Mouse (Mus musculus): ENCODE data around the gene Tspan12. TPM values are rescaled to one million over a fixed set of nuclear protein-coding genes. Genes with fewer than 3 reads are reported as not detected.

Gene Tspan12
- total and polyA plus RNA-seq, 3 experiments = 0.10 to 1.9 TPM; not detected in 1

- H3K9me3 ChIP-seq (replicated peaks) = no peaks in the 10 kb centered on the region
- H3K4me1 ChIP-seq (ENCODE audit: insufficient read depth, low read depth, low read length) = no peaks in the 10 kb centered on the region
- H3K36me3 ChIP-seq (replicated peaks) = no peaks in the 10 kb centered on the region
- TF ChIP-seq CTCF (IDR thresholded peaks at IDR 0.05; ENCODE audit: low read depth, low read length) = no peak
- TF ChIP-seq GATA1 (IDR thresholded peaks at IDR 0.05; ENCODE audit: borderline replicate concordance, low read length) = no peak
- no peak for TF ChIP-seq POLR2AphosphoS5 (IDR thresholded peaks at IDR 0.05; ENCODE audit: insufficient replicate concordance, low read depth, low read length)
- no peak for TF ChIP-seq TAL1 (conservative IDR thresholded peaks at IDR 0.05; ENCODE audit: low read depth, low read length)
- no peak for TF ChIP-seq GATA2 (IDR thresholded peaks at IDR 0.05; ENCODE audit: borderline replicate concordance, low read depth, low read length)
- no peak for ATAC-seq (ENCODE audit: extremely low read depth, insufficient number of reproducible peaks, low FRiP score, poor library complexity, severe bottlenecking)
- no peak for DNase-seq (ENCODE audit: low spot score)
- H3K4me3 ChIP-seq (ENCODE audit: low read depth, low read length) = no peak overlapping the region
- peaks cover 10% of the 10 kb centered on the region for H3K27me3 ChIP-seq (ENCODE audit: insufficient read depth, low read length)
These were observed 47.2 kb downstream of the Tspan12 start for GRCm38 (mm10) chr6:21805013-21805570.

- DNase-seq (ENCODE audit: low spot score) = no peak
- ATAC-seq (ENCODE audit: extremely low read depth, insufficient number of reproducible peaks, low FRiP score, poor library complexity, severe bottlenecking) = no peak
- no peaks in the 10 kb centered on the region for H3K36me3 ChIP-seq (replicated peaks)
- TF ChIP-seq GATA2 (IDR thresholded peaks at IDR 0.05; ENCODE audit: borderline replicate concordance, low read depth, low read length) (no peak), POLR2AphosphoS5 (IDR thresholded peaks at IDR 0.05; ENCODE audit: insufficient replicate concordance, low read depth, low read length) (no peak), CTCF (IDR thresholded peaks at IDR 0.05; ENCODE audit: low read depth, low read length) (no peak), GATA1 (IDR thresholded peaks at IDR 0.05; ENCODE audit: borderline replicate concordance, low read length) (no peak), TAL1 (conservative IDR thresholded peaks at IDR 0.05; ENCODE audit: low read depth, low read length) (no peak)
- no peak overlapping the region for H3K4me3 ChIP-seq (ENCODE audit: low read depth, low read length)
- H3K9me3 ChIP-seq (replicated peaks) = no peaks in the 10 kb centered on the region
- no peaks in the 10 kb centered on the region for H3K4me1 ChIP-seq (ENCODE audit: insufficient read depth, low read depth, low read length)
- peaks cover 10% of the 10 kb centered on the region for H3K27me3 ChIP-seq (ENCODE audit: insufficient read depth, low read length)
These were observed 48.6 kb downstream of the Tspan12 start for GRCm38 (mm10) chr6:21803483-21804340.

GRCm38 (mm10) chr6:21798581-21798980 lies 53.7 kb downstream of the Tspan12 start:
- H3K4me3 ChIP-seq (ENCODE audit: low read depth, low read length) = no peak overlapping the region
- H3K36me3 ChIP-seq (replicated peaks) = no peaks in the 10 kb centered on the region
- H3K4me1 ChIP-seq (ENCODE audit: insufficient read depth, low read depth, low read length) = peaks cover 7% of the 10 kb centered on the region
- H3K27me3 ChIP-seq (ENCODE audit: insufficient read depth, low read length) = no peaks in the 10 kb centered on the region
- no peaks in the 10 kb centered on the region for H3K9me3 ChIP-seq (replicated peaks)
- no peak for TF ChIP-seq GATA2 (IDR thresholded peaks at IDR 0.05; ENCODE audit: borderline replicate concordance, low read depth, low read length)
- no peak for TF ChIP-seq POLR2AphosphoS5 (IDR thresholded peaks at IDR 0.05; ENCODE audit: insufficient replicate concordance, low read depth, low read length)
- no peak for TF ChIP-seq GATA1 (IDR thresholded peaks at IDR 0.05; ENCODE audit: borderline replicate concordance, low read length)
- no peak for TF ChIP-seq CTCF (IDR thresholded peaks at IDR 0.05; ENCODE audit: low read depth, low read length)
- TF ChIP-seq TAL1 (conservative IDR thresholded peaks at IDR 0.05; ENCODE audit: low read depth, low read length) = no peak
- DNase-seq (ENCODE audit: low spot score) (no peak), ATAC-seq (ENCODE audit: extremely low read depth, insufficient number of reproducible peaks, low FRiP score, poor library complexity, severe bottlenecking) (no peak)

- Histone ChIP-seq H3K4me1 (ENCODE audit: insufficient read depth, low read depth, low read length) (peaks cover 9% of the 10 kb centered on the region), H3K27me3 (ENCODE audit: insufficient read depth, low read length) (no peaks in the 10 kb centered on the region), H3K36me3 (replicated peaks) (no peaks in the 10 kb centered on the region), H3K9me3 (replicated peaks) (no peaks in the 10 kb centered on the region), H3K4me3 (ENCODE audit: low read depth, low read length) (no peak overlapping the region)
- no peak for ATAC-seq (ENCODE audit: extremely low read depth, insufficient number of reproducible peaks, low FRiP score, poor library complexity, severe bottlenecking)
- TF ChIP-seq GATA1 (IDR thresholded peaks at IDR 0.05; ENCODE audit: borderline replicate concordance, low read length) (no peak), GATA2 (IDR thresholded peaks at IDR 0.05; ENCODE audit: borderline replicate concordance, low read depth, low read length) (no peak), CTCF (IDR thresholded peaks at IDR 0.05; ENCODE audit: low read depth, low read length) (no peak), TAL1 (conservative IDR thresholded peaks at IDR 0.05; ENCODE audit: low read depth, low read length) (no peak), POLR2AphosphoS5 (IDR thresholded peaks at IDR 0.05; ENCODE audit: insufficient replicate concordance, low read depth, low read length) (no peak)
- DNase-seq (ENCODE audit: low spot score) = no peak
These were observed 55.2 kb downstream of the Tspan12 start for GRCm38 (mm10) chr6:21797087-21797486.

- Histone ChIP-seq H3K27me3 (ENCODE audit: insufficient read depth, low read length) (no peaks in the 10 kb centered on the region), H3K4me3 (ENCODE audit: low read depth, low read length) (no peak overlapping the region), H3K36me3 (replicated peaks) (no peaks in the 10 kb centered on the region), H3K9me3 (replicated peaks) (no peaks in the 10 kb centered on the region), H3K4me1 (ENCODE audit: insufficient read depth, low read depth, low read length) (peaks cover 15% of the 10 kb centered on the region)
- ATAC-seq (ENCODE audit: extremely low read depth, insufficient number of reproducible peaks, low FRiP score, poor library complexity, severe bottlenecking) (no peak), DNase-seq (ENCODE audit: low spot score) (no peak)
- no peak for TF ChIP-seq TAL1 (conservative IDR thresholded peaks at IDR 0.05; ENCODE audit: low read depth, low read length)
- TF ChIP-seq GATA2 (IDR thresholded peaks at IDR 0.05; ENCODE audit: borderline replicate concordance, low read depth, low read length) = no peak
- TF ChIP-seq POLR2AphosphoS5 (IDR thresholded peaks at IDR 0.05; ENCODE audit: insufficient replicate concordance, low read depth, low read length) = no peak
- no peak for TF ChIP-seq GATA1 (IDR thresholded peaks at IDR 0.05; ENCODE audit: borderline replicate concordance, low read length)
- TF ChIP-seq CTCF (IDR thresholded peaks at IDR 0.05; ENCODE audit: low read depth, low read length) = no peak
These were observed 55.9 kb downstream of the Tspan12 start for GRCm38 (mm10) chr6:21796413-21796812.

- Histone ChIP-seq H3K27me3 (ENCODE audit: insufficient read depth, low read length) (no peaks in the 10 kb centered on the region), H3K4me3 (ENCODE audit: low read depth, low read length) (no peak overlapping the region), H3K4me1 (ENCODE audit: insufficient read depth, low read depth, low read length) (peaks cover 25% of the 10 kb centered on the region), H3K36me3 (replicated peaks) (no peaks in the 10 kb centered on the region), H3K9me3 (replicated peaks) (no peaks in the 10 kb centered on the region)
- ATAC-seq (ENCODE audit: extremely low read depth, insufficient number of reproducible peaks, low FRiP score, poor library complexity, severe bottlenecking) (no peak), DNase-seq (ENCODE audit: low spot score) (no peak)
- no peak for TF ChIP-seq POLR2AphosphoS5 (IDR thresholded peaks at IDR 0.05; ENCODE audit: insufficient replicate concordance, low read depth, low read length)
- no peak for TF ChIP-seq TAL1 (conservative IDR thresholded peaks at IDR 0.05; ENCODE audit: low read depth, low read length)
- no peak for TF ChIP-seq CTCF (IDR thresholded peaks at IDR 0.05; ENCODE audit: low read depth, low read length)
- TF ChIP-seq GATA2 (IDR thresholded peaks at IDR 0.05; ENCODE audit: borderline replicate concordance, low read depth, low read length) = no peak
- no peak for TF ChIP-seq GATA1 (IDR thresholded peaks at IDR 0.05; ENCODE audit: borderline replicate concordance, low read length)
These were observed 56.9 kb downstream of the Tspan12 start for GRCm38 (mm10) chr6:21795410-21795809.

All from G1E (cell line).